Mouse (Mus musculus) frontal cortex, postnatal 36 days (tissue): ENCODE results near the gene Pgp.
A peak's percentile ranks its signal among the peaks of the same experiment; 100 is the strongest.

Experiments used
- DNase-seq, 2 experiments: peaks; one replicate each; pipeline ENCODE4 v3.0.0; 2022; ENCODE audit warnings: low spot score in 2 of 2

Pgp gene

GRCm38 (mm10) chr17:24481027-24481815, 11.0 kb downstream of the Pgp start:
- DNase-seq: no peak

GRCm38 (mm10) chr17:24483495-24483894, 13.3 kb downstream of the Pgp start:
- DNase-seq: no peak

GRCm38 (mm10) chr17:24485090-24485860, 15.1 kb downstream of the Pgp start:
- peak in 1 of 2 experiments; percentile 55 for DNase-seq

- peak; percentile 67 to 69 for DNase-seq
These were observed 18.0 kb downstream of the Pgp start, which contains the start of gene Caskin1 for GRCm38 (mm10) chr17:24488186-24488661. TSS of gene Caskin1 (plus strand) at chr17:24488601.

- peak in 1 of 2 experiments; percentile 44 for DNase-seq
These were observed 18.6 kb downstream of the Pgp start for GRCm38 (mm10) chr17:24488662-24489264.

GRCm38 (mm10) chr17:24489265-24490030, 19.3 kb downstream of the Pgp start:
- no peak for DNase-seq

- no peak for DNase-seq
These were observed 20.2 kb downstream of the Pgp start for GRCm38 (mm10) chr17:24490399-24490798.

GRCm38 (mm10) chr17:24494627-24495335, 24.6 kb downstream of the Pgp start:
- DNase-seq: no peak

GRCm38 (mm10) chr17:24495443-24495842, 25.3 kb downstream of the Pgp start:
- peak; percentile 72 to 76 for DNase-seq

- no peak for DNase-seq
These were observed 25.8 kb downstream of the Pgp start for GRCm38 (mm10) chr17:24496026-24496425.

- no peak for DNase-seq
These were observed 32.0 kb downstream of the Pgp start for GRCm38 (mm10) chr17:24502208-24502607.

- DNase-seq: no peak
These were observed 33.9 kb downstream of the Pgp start for GRCm38 (mm10) chr17:24504085-24504484.

GRCm38 (mm10) chr17:24505286-24505955, 35.2 kb downstream of the Pgp start:
- DNase-seq: no peak

- DNase-seq: peak; percentile 71 to 76
These were observed 36.3 kb downstream of the Pgp start for GRCm38 (mm10) chr17:24506332-24507070.

GRCm38 (mm10) chr17:24507129-24507664, 37.0 kb downstream of the Pgp start:
- DNase-seq: no peak

GRCm38 (mm10) chr17:24507806-24508460, 37.7 kb downstream of the Pgp start:
- DNase-seq: no peak

GRCm38 (mm10) chr17:24513609-24514008, 43.4 kb downstream of the Pgp start:
- DNase-seq: peak; percentile 64 to 82
